Mouse (Mus musculus) kidney, adult 9 months (tissue): ENCODE results near the gene Bcl11a.
A peak's percentile ranks its signal among the peaks of the same experiment; 100 is the strongest.

Experiments used
- DNase-seq: peaks from one replicate; pipeline ENCODE4 v3.0.0; 2022

The Bcl11a gene

DNA sequence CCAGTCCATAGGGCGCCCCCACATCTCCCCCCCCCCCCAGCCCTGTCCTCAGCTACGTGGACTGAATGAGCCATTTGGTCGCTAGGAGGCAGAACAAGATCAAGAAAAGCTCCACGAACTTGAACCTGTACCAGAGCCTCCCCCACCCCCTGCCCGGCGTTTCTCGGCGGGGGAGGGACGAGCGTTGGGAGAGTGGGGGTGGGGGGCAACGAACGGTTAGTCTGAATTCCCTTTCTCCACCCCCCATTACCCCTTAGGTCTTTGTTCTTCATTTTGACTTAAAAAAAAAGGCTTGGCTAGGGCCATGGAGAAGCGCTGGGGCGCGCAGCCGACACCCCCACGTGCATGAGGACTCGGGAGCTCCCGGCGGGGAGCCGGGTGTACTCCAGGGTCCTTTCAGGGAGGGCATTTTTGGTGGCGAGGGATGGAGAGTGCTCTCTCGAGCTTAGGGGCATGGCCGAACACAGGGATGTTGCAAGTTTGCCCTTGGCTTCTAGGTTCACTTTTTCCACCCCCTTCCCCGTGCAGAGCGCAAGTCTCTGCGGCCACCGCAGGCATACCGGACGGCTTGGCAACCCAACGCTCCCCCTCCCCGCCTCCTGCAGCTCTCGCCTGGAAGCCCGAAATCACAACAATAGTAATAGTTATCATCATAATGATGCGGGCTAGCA lies 3.3 kb downstream of the Bcl11a start:
- DNase-seq = peak; percentile 37

DNA sequence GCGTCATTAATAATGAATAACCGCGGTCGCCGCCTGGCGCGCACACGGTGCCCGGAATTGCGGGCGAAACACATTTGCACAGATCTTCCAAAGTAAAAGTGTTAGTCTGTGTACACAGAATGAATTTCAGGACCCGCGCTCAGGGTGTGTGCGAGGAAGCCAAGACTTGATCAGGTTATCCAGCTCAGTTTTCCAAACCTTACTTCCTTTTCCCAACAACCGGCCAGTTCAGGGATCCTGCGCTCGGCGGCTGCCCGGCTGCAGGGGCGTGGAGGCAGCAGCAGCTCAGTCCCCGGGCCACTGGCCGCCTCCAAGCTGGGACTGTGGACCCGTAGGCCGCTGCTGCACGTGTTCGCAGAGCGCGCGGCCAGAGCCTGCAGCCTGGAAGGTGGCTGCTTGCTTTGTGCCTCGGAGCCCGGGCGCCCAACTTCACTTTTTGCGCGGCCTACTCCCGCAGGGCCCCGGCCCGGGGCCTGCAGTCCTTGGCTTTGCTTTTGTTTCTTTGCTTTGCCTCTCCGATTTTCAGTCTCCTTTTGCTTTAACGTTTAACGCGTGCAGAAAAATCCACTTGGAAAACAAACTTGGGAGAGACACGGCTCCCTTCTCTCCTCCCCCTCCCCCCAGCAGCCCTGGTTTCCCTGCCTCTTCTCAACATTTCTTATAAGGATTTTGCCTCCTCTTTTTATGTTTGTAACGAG lies 4.0 kb downstream of the Bcl11a start:
- DNase-seq = no peak

GRCm38 (mm10) chr11:24082385-24083075 lies 4.7 kb downstream of the Bcl11a start:
- no peak for DNase-seq

GRCm38 (mm10) chr11:24083076-24083405 lies 5.2 kb downstream of the Bcl11a start:
- no peak for DNase-seq

GRCm38 (mm10) chr11:24083423-24083822 lies 5.6 kb downstream of the Bcl11a start:
- DNase-seq = no peak

GRCm38 (mm10) chr11:24084077-24084476 lies 6.2 kb downstream of the Bcl11a start:
- DNase-seq = no peak

- no peak for DNase-seq
Measured at GRCm38 (mm10) chr11:24084590-24084989, 6.7 kb downstream of the Bcl11a start.

DNA sequence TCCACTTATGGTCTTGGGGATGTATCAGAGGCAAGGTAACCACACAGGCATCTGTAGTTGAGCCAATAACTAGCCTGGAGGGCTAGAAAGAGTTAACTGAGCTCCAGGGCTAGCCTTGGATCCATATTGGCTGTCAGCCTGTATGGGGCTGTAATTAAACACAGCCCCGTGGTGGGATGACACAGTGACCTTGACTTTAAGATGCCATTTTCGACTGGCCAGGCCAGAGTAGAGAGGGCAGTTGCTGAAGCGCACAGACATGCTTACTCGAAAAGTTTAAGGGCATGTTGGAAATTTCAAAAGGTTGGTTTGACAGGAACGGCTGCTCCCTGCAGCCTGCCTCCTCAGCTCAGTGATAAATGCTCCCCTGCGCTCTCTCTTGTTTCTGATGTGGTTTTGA lies 8.1 kb downstream of the Bcl11a start:
- no peak for DNase-seq

GRCm38 (mm10) chr11:24087069-24087468 lies 9.2 kb downstream of the Bcl11a start:
- DNase-seq = no peak

DNA sequence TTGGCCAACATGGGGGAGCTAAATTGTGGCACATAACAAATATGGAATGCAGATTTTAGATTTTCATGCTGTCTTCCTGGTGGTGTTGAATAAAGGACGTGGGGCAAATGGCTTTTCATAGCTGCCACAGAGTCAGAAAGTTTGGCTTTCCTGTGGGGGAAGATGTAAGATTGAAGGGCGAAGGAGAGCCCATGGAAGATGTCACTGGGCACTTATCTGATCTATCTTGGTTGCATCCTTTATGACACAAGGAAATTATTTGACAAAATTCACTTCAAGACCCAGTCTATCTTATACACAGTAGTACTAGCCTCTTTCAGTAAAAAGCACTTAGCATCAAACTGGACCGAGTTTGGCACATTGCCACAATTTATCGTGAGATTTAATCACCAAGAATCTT lies 12.6 kb downstream of the Bcl11a start:
- no peak for DNase-seq

- no peak for DNase-seq
Measured at GRCm38 (mm10) chr11:24091393-24092080, 13.7 kb downstream of the Bcl11a start.

- no peak for DNase-seq
Measured at GRCm38 (mm10) chr11:24092618-24093017, 14.8 kb downstream of the Bcl11a start.

DNA sequence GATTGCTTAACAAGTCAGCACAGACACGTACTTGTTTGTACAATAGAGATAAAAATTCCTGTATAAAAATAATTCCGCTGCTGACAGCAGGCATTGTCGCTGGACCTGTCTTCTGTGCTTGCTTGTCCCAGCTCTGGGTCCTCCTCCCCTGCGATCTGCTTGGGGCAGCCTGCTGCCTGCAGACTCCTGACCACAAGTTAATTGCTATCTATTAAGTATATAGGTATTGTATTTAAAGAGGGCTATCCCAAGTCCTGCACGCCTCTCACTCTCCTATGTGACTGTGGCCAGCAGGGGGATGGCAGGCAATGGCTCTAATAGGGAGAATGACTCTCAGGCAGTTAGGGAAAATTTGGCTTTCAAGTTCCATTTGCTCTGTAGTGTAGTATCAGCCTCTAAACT lies 16.2 kb downstream of the Bcl11a start:
- no peak for DNase-seq

DNA sequence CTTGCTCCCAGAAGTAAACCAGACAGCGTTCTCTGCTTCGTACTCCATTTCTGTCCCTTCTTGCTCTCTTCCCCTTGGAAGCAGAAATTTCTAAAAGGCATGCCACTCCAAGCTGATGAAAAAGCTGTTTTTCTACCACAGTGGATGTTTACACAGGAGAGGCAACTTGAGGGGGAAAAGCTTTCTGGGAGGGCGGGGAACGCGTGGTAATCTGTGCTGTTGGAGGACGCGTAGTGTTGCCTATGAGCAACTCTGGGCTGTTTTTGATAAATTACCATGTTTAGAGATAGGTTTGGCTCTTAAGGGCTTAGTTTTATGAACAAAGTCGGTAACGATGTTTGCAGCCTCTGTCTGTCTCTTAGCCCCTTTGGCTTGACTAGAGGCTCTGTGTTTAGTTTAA lies 17.4 kb downstream of the Bcl11a start:
- no peak for DNase-seq

DNA sequence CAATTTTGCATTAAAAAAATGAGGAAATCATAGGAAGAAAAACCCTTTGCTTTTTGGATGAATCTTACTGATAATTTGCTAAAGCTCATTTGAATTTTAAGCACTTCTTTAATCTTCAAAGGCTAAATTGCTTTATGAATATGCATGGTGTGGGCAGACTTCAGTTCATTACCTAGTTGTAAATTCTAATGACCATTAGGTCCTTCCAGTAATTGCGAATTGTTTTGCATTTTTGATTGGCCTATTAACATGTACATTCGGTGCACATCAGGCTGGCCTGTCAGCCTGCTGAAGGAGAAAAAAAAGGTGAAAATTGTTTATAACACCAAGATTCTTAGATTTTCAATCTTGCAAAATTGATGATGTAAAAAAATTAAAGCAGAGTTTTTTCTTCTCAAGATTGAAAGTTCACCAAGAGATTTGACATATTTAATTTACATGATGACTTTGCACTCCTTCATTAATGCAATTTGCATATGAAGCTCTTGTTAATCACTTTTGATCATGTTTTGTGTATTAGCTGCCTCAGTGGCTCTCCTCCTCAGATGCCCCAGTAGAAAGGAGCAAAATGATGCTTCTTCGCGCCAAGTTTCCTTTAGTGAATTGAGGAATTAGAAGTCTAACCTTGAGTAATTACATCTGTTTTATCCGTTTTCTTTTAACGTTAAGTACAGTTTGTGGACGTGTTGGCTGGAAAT lies 17.9 kb downstream of the Bcl11a start:
- no peak for DNase-seq

DNA sequence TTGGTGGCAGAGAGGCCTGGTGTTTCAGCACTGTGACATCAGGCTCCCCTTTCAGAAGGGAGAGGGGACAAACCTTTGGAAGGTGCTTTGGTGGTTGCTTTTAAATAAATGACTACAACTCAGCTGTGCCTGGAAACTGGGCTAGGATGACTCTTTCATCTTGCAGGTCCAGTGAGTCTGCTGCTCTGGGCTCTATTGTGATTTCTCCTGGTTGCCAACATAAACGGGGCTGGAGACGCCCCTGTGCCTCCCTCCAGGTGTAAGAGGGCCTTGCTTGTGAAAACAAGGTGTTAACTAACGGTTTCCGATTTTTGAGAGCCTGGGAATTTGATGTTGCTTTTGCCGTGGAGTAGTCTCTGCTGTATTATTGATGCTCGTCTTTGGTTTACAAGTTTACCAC lies 18.6 kb downstream of the Bcl11a start:
- no peak for DNase-seq

DNA sequence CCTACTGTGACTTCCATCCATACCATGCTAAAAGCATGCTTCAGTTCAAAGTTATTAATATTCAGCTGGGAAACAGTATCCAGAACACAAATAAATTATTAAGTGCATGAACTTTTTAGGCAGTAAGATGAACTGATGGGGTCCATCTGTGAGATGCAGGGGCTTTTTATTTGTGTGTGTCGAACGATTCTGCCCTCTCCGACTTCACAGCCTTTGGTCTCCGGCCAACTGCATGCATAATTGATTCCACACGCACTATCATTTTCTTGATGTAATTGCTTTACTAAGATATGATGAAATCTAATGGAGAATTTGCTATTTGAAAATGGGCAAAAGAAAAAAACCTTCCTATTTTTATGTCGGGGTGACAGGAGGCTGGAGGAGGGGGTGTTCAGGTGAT lies 19.2 kb downstream of the Bcl11a start:
- no peak for DNase-seq

DNA sequence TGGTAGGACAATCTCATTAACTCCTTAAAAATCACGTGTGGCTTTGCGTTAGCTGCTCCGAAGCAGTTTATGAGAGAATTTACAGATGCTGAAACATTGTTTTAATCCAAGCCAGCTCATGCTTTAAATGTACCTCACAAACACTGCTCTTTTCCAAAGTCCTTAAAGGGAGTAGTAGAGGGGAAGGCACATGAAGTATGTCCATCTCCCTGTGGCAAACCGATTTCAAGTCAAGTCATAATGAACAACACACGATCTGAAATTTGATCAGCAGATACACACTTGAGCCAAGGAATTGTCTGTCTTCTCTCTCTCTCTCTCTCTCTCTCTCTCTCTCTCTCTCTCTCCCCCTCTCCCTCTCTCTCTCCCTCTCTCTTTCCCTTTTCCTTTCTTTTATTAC lies 20.2 kb downstream of the Bcl11a start:
- no peak for DNase-seq

DNA sequence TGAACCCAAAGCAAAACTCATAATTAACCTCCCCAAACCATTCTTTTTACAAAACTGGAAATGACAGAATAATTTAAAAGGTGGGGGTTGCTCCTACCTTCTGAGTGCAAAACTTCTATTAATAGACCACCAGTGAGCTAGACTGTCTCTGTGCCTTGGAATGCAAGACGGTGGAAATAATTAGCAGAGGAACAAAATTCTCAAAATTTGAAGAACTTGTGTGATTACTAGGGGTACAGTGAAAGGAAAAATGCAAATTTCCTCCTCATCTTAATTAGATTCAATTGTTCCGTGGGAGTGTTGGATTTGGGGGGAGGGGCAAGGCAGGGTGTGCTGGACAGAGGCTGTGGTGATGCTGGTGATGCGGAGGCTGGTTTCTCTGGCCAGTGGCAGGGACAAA lies 20.8 kb downstream of the Bcl11a start:
- DNase-seq = no peak

- DNase-seq = no peak
Measured at GRCm38 (mm10) chr11:24099215-24099614, 21.4 kb downstream of the Bcl11a start.

DNA sequence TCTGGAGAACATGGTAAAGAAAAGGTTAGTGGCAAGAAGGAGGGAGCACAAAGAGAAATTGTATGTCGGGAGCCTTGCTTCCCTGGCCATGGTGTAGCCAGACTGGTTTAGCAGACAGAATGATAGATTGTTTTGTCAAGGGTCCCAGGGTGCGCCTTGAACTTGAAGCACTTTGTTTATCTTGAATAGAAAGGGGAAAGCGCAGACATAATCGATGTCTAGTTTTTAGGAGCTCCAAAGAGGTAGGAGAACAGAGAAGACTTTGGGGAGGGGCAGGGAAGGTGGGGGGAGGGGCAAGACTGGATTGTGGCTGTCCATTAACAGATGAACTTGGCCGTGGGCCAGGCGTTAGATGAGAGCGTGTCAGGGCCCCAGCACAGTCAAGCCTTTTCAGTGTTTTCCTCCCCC lies 22.0 kb downstream of the Bcl11a start:
- DNase-seq = peak; percentile 19

DNA sequence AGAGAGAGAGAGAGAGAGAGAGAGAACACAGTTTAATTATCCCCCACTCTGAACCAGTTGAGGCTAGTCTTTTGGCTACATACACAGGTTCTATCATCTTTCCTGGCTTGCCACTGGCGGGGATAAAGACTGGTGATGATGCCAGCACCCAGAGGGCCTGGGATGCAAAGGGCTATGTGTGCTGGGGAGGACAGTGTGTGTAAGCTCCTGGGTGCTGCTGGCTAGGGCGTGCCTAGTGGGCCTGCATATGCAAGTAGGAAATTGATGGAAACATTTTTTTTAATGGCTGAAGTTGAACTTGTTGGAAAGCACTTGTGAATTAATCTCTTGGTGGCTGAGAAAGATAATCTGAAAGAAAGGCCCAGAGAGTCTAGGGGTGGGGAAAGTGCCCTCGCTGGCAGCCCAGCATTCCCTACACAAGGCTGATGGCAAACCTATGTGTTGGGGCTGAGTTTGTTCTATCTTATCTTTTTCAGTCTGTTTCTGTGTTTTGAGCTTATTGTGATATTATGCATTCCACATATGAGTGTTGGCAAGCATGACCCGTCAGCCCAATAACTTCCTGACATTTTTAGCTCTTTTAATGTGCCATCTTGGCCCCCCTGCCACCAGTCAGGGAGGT lies 22.7 kb downstream of the Bcl11a start:
- DNase-seq = no peak

DNA sequence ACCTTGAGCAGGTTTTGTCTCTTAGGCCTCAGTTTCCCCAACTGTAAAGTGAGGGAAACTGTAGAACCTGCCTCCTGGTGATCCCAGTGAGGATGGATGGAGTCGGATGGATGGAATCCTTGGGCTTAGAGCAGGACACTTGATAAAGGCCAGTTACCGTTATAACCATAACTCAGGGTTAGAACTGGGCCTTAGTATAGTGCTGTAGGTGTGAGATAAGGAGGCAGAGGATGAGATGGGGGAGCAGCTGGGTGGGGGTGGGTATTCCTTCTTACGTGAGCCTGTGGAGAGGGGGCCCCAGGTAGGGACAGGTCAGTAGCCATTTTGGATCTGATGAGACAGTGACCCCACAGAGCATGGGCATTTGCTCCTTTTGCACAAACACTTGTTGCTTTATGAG lies 23.8 kb downstream of the Bcl11a start:
- no peak for DNase-seq
